Mouse (Mus musculus) intestine, embryonic 14.5 days (tissue): ENCODE data around the gene Zbtb7b. TPM values are rescaled to one million over a fixed set of nuclear protein-coding genes. Genes with fewer than 3 reads are reported as not detected.

Experiments used
- ATAC-seq: fragments of 200-750 bp; cut with Nextera tagmentation; replicated peaks from 2 replicates; pipeline ENCODE4 v1.8.0; 2017; ENCODE audit warnings: low read depth, moderate number of reproducible peaks, moderate TSS enrichment, moderate library complexity; ENCODE audit not compliant: low FRiP score, low TSS enrichment
- DNase-seq: peaks from one replicate; pipeline ENCODE4 v3.0.0-alpha.2; 2018; ENCODE audit warnings: low spot score
- H3K27ac ChIP-seq: fragments of 300-500 bp; sonication (generic); 2 replicates; pipeline ENCODE4 v1.5.1; 2014; ENCODE audit warnings: low read depth, mild to moderate bottlenecking, control low read depth
- H3K27me3 ChIP-seq: fragments of 300-500 bp; sonication (generic); replicated peaks from 2 replicates; pipeline ENCODE4 v1.6.1; 2014; ENCODE audit warnings: low read length, control low read depth; ENCODE audit not compliant: control insufficient read depth, insufficient read depth
- H3K36me3 ChIP-seq: fragments of 300-500 bp; sonication (generic); 2 replicates; pipeline ENCODE4 v1.6.1; 2014; ENCODE audit warnings: low read length, control low read depth; ENCODE audit not compliant: control insufficient read depth, insufficient read depth
- H3K4me1 ChIP-seq: fragments of 300-500 bp; sonication (generic); replicated peaks from 2 replicates; pipeline ENCODE4 v1.6.1; 2014; ENCODE audit warnings: low read length, control low read depth, mixed read lengths; ENCODE audit not compliant: control insufficient read depth, insufficient read depth
- H3K4me2 ChIP-seq: fragments of 300-500 bp; sonication (generic); 2 replicates; pipeline ENCODE4 v1.6.1; 2014; ENCODE audit warnings: low read length
- H3K4me3 ChIP-seq: fragments of 300-500 bp; sonication (generic); 2 replicates; pipeline ENCODE4 v1.5.1; 2014; ENCODE audit warnings: low read depth, low read length, control low read depth, mixed read lengths
- H3K9ac ChIP-seq: fragments of 300-500 bp; sonication (generic); 2 replicates; pipeline ENCODE4 v1.6.1; 2014; ENCODE audit warnings: mild to moderate bottlenecking, low read length
- H3K9me3 ChIP-seq: fragments of 300-500 bp; sonication (generic); 2 replicates; pipeline ENCODE4 v1.6.1; 2016; ENCODE audit warnings: low read length, control low read depth; ENCODE audit not compliant: control insufficient read depth
- WGBS: fragments of 180-500 bp; shearing (Covaris S2); extraction: QIAGEN DNeasy Blood & Tissue Kit; methylation state at CpG from one replicate; pipeline ENCODE4 v1.1.7; 2014; 5-methylcytosine and 5-hydroxymethylcytosine counted together
- polyA plus RNA-seq: library from polyadenylated mRNA; unstranded; fragments of >200 nt; fragmentation: Nextera tagmentation; extraction: Ambion mirVana; gene quantifications from 2 replicates; pipeline ENCODE4 v1.2.1, GENCODE M21; 2014

Gene Zbtb7b
- polyA plus RNA-seq, 1 experiment from 2014 or later = 4.7 TPM

GRCm38 (mm10) chr3:89383651-89384255 lies 10.8 kb downstream of the Zbtb7b start:
- Histone ChIP-seq H3K27ac (no peak overlapping the region), H3K4me3 (no peak overlapping the region), H3K36me3 (peaks cover 7% of the 10 kb centered on the region), H3K9ac (no peak overlapping the region), H3K4me2 (no peak overlapping the region), H3K9me3 (no peaks in the 10 kb centered on the region), H3K4me1 (peaks cover 27% of the 10 kb centered on the region; the same call in 1 of the 2 replicates), H3K27me3 (no peaks in the 10 kb centered on the region)
- WGBS = 87% methylated on average over 5 of the region's 5 CpGs
- ATAC-seq = no peak
- no peak for DNase-seq

- ATAC-seq (no peak), DNase-seq (no peak)
- H3K9ac ChIP-seq = no peak overlapping the region
- H3K4me3 ChIP-seq = no peak overlapping the region
- H3K4me2 ChIP-seq = no peak overlapping the region
- H3K9me3 ChIP-seq = no peaks in the 10 kb centered on the region
- H3K27ac ChIP-seq = no peak overlapping the region
- WGBS = 77% methylated on average over 5 of the region's 5 CpGs
- peaks cover 32% of the 10 kb centered on the region for H3K4me1 ChIP-seq
- H3K36me3 ChIP-seq = peaks cover 7% of the 10 kb centered on the region
- no peaks in the 10 kb centered on the region for H3K27me3 ChIP-seq
Observed at GRCm38 (mm10) chr3:89382950-89383349, 11.6 kb downstream of the Zbtb7b start.

GRCm38 (mm10) chr3:89382033-89382882 lies 12.3 kb downstream of the Zbtb7b start:
- no peaks in the 10 kb centered on the region for H3K27me3 ChIP-seq
- H3K36me3 ChIP-seq = peaks cover 7% of the 10 kb centered on the region
- DNase-seq = no peak
- no peak overlapping the region for H3K4me3 ChIP-seq
- no peaks in the 10 kb centered on the region for H3K9me3 ChIP-seq
- WGBS = 84% methylated on average over 9 of the region's 9 CpGs
- ATAC-seq = no peak
- H3K4me2 ChIP-seq = no peak overlapping the region
- H3K9ac ChIP-seq = no peak overlapping the region
- H3K4me1 ChIP-seq = peaks cover 32% of the 10 kb centered on the region
- H3K27ac ChIP-seq = no peak overlapping the region

- H3K36me3 ChIP-seq = peaks cover 7% of the 10 kb centered on the region
- peaks cover 23% of the 10 kb centered on the region for H3K4me1 ChIP-seq
- no peaks in the 10 kb centered on the region for H3K27me3 ChIP-seq
- no peaks in the 10 kb centered on the region for H3K9me3 ChIP-seq
- no peak for ATAC-seq
- no peak overlapping the region for H3K4me3 ChIP-seq
- 76% methylated on average over 11 of the region's 11 CpGs for WGBS
- H3K9ac ChIP-seq = no peak overlapping the region
- H3K27ac ChIP-seq = no peak overlapping the region
- H3K4me2 ChIP-seq = no peak overlapping the region
- no peak for DNase-seq
Observed at GRCm38 (mm10) chr3:89381233-89381632, 13.3 kb downstream of the Zbtb7b start.

- H3K4me2 ChIP-seq = no peak overlapping the region
- no peaks in the 10 kb centered on the region for H3K27me3 ChIP-seq
- H3K9ac ChIP-seq = no peak overlapping the region
- no peaks in the 10 kb centered on the region for H3K9me3 ChIP-seq
- peaks cover 7% of the 10 kb centered on the region for H3K36me3 ChIP-seq
- 93% methylated on average over 18 of the region's 18 CpGs for WGBS
- no peak overlapping the region for H3K27ac ChIP-seq
- H3K4me3 ChIP-seq = no peak overlapping the region
- DNase-seq (no peak), ATAC-seq (no peak)
- H3K4me1 ChIP-seq = peaks cover 22% of the 10 kb centered on the region
Observed at GRCm38 (mm10) chr3:89380711-89381110, 13.9 kb downstream of the Zbtb7b start.

GRCm38 (mm10) chr3:89380291-89380690 lies 14.3 kb downstream of the Zbtb7b start:
- H3K27me3 ChIP-seq = no peaks in the 10 kb centered on the region
- 94% methylated on average over 14 of the region's 14 CpGs for WGBS
- no peak overlapping the region for H3K9ac ChIP-seq
- H3K36me3 ChIP-seq = peaks cover 7% of the 10 kb centered on the region
- no peak overlapping the region for H3K27ac ChIP-seq
- H3K4me3 ChIP-seq = no peak overlapping the region
- no peak for DNase-seq
- H3K9me3 ChIP-seq = no peaks in the 10 kb centered on the region
- no peak overlapping the region for H3K4me2 ChIP-seq
- ATAC-seq = no peak
- H3K4me1 ChIP-seq = peaks cover 18% of the 10 kb centered on the region

- Histone ChIP-seq H3K4me3 (no peak overlapping the region), H3K4me2 (no peak overlapping the region; the same call in 1 of the 2 replicates), H3K9ac (no peak overlapping the region), H3K9me3 (no peaks in the 10 kb centered on the region), H3K36me3 (peaks cover 7% of the 10 kb centered on the region), H3K4me1 (peaks cover 11% of the 10 kb centered on the region), H3K27me3 (no peaks in the 10 kb centered on the region), H3K27ac (no peak overlapping the region)
- no peak for ATAC-seq
- 91% methylated on average over 31 of the region's 31 CpGs for WGBS
- no peak for DNase-seq
Observed at GRCm38 (mm10) chr3:89379388-89380131, 15.0 kb downstream of the Zbtb7b start.

GRCm38 (mm10) chr3:89378394-89379067 lies 16.0 kb downstream of the Zbtb7b start:
- no peaks in the 10 kb centered on the region for H3K9me3 ChIP-seq
- 0 out of 2 replicates have a peak overlapping the region, but pooled peaks have one; percentile 8 for H3K27ac ChIP-seq
- peak overlapping the region; percentile 62 for H3K4me2 ChIP-seq
- peaks cover 7% of the 10 kb centered on the region for H3K36me3 ChIP-seq
- H3K4me3 ChIP-seq = peak overlapping the region; percentile 53
- no peaks in the 10 kb centered on the region for H3K27me3 ChIP-seq
- peak overlapping the region; percentile 55 for H3K9ac ChIP-seq
- ATAC-seq (peak; percentile 89), DNase-seq (peak; percentile 93)
- peaks cover 11% of the 10 kb centered on the region for H3K4me1 ChIP-seq
- WGBS = under 1% methylated on average over 25 of the region's 29 CpGs
